Mouse (Mus musculus): ENCODE measurements around the gene Gm10273. TPM values are rescaled to one million over a fixed set of nuclear protein-coding genes. Genes with fewer than 3 reads are reported as not detected.

Gm10273 gene
- total RNA-seq, 1 experiment from 2014 or later = 23.1 TPM

Other genes starting within 250 kb of the Gm10273 start
- 52.2 and 54.0 TPM in 2 replicates for gene Sept10, start 173.8 kb upstream of the Gm10273 start, total RNA-seq (2021)
- 22.7 and 24.6 TPM in 2 replicates for gene Sowahc, start 173.7 kb upstream of the Gm10273 start, total RNA-seq (2021)
- gene P4ha1, start 72.3 kb upstream of the Gm10273 start, total RNA-seq (2021) = 25.8 and 37.1 TPM in 2 replicates
- gene Pla2g12b, start 8.0 kb downstream of the Gm10273 start, total RNA-seq (2021) = 0.64 and 8.6 TPM in 2 replicates
- gene Oit3, start 46.1 kb downstream of the Gm10273 start, total RNA-seq (2021) = 5.9 and 6.9 TPM in 2 replicates
- gene Gm10322, start 220.4 kb downstream of the Gm10273 start, total RNA-seq (2021) = not detected in 2 replicates
- 33.6 and 36.5 TPM in 2 replicates for gene Mcu, start 221.1 kb downstream of the Gm10273 start, total RNA-seq (2021)

All from adrenal gland, postnatal 14 days (tissue).